Mouse (Mus musculus) liver, embryonic 14 days (tissue): Measurements from ENCODE around the gene Sgk1. TPM values are rescaled to one million over a fixed set of nuclear protein-coding genes. Genes with fewer than 3 reads are reported as not detected.

Experiments used
- polyA plus RNA-seq: library from polyadenylated mRNA; depleted of rRNA; stranded (reverse); fragments of >200 nt; gene quantifications from 2 replicates; pipeline ENCODE4 v1.2.3, GENCODE M21; 2012; rRNA removed

The Sgk1 gene
- polyA plus RNA-seq, result 5.2 and 6.7 TPM in 2 replicates

DNA sequence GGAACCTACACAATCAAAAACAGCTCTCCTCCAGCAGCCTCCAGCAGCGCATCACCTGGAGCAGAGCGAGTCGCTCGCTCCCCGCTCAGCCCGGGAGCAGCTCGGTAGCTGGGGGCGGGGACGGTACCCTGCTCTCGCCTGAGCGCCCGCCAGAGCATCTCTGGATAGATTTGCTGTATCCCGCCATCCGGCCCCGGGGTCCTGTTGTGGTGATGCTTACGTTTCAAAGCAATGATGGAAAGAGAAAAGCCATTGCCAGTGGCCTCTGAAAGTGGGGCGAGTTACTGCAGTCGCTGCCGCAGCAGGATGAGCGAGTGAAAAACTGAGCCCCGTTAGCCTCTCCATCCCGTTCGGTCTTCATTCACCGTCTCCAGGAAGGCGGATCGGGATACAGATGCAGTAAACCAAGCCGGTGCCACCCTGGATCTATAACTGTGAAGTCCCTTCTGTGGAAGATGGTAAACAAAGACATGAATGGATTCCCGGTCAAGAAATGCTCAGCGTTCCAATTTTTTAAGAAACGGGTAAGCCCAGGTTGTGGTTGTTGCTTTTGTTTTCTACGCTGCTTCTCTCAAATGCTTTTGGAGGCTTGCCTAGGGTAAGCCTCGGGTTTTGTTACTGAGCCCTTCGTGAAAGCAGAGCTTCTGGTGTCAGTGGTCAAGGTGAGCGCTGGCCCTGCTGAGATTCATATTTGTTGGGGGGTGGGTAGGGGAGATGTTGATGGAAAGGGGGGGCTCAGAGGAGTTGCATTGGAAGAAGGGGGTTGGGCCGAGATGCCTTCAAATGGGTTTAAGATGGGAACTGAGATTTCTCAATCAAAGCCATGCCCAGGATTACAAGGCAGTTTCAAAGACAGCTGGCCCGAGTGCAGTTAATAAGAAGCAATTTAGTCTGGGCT, at the start of gene Sgk1:
Sgk1 (plus strand) TSS at position 1 of the 898 bp plus-strand sequence.

Other genes starting within 250 kb of the Sgk1 start
- not detected in 2 replicates for gene 4930444G20Rik, start 185.9 kb downstream of the Sgk1 start, polyA plus RNA-seq